Mouse (Mus musculus) neural tube, embryonic 14.5 days (tissue): ENCODE results near the gene Sytl2. TPM values are rescaled to one million over a fixed set of nuclear protein-coding genes. Genes with fewer than 3 reads are reported as not detected.
A peak's percentile ranks its signal among the peaks of the same experiment; 100 is the strongest.

Experiments
- ATAC-seq: fragments of 200-750 bp; cut with Nextera tagmentation; 2 replicates; pipeline ENCODE4 v1.8.0; 2017; ENCODE audit warnings: low read depth, mild to moderate bottlenecking, moderate TSS enrichment, moderate library complexity
- H3K27ac ChIP-seq: fragments of 300-500 bp; sonication (generic); 2 replicates; pipeline ENCODE4 v1.5.1; 2014; ENCODE audit warnings: low read depth, mild to moderate bottlenecking, control low read depth, low read length, moderate library complexity, mixed read lengths
- H3K27me3 ChIP-seq: fragments of 300-500 bp; sonication (generic); 2 replicates; pipeline ENCODE4 v1.6.1; 2014; ENCODE audit warnings: low read length; ENCODE audit not compliant: control insufficient read depth, insufficient read depth
- H3K36me3 ChIP-seq: fragments of 300-500 bp; sonication (generic); 2 replicates; pipeline ENCODE4 v1.6.1; 2014; ENCODE audit warnings: low read length, mixed read lengths; ENCODE audit not compliant: control insufficient read depth, insufficient read depth
- H3K4me1 ChIP-seq: fragments of 300-500 bp; sonication (generic); 2 replicates; pipeline ENCODE4 v1.6.1; 2014; ENCODE audit warnings: low read length; ENCODE audit not compliant: control insufficient read depth, insufficient read depth
- H3K4me2 ChIP-seq: fragments of 300-500 bp; sonication (generic); 2 replicates; pipeline ENCODE4 v1.6.1; 2014; ENCODE audit warnings: mild to moderate bottlenecking, low read depth, low read length, control low read depth
- H3K4me3 ChIP-seq: fragments of 300-500 bp; sonication (generic); 2 replicates; pipeline ENCODE4 v1.5.1; 2014; ENCODE audit warnings: low read depth, low read length, control low read depth, mixed read lengths
- H3K9ac ChIP-seq: fragments of 300-500 bp; sonication (generic); replicated peaks from 2 replicates; pipeline ENCODE4 v1.6.1; 2014; ENCODE audit warnings: low read depth, mild to moderate bottlenecking, control low read depth, low read length, mixed read lengths
- H3K9me3 ChIP-seq: fragments of 300-500 bp; sonication (generic); 2 replicates; pipeline ENCODE4 v1.6.1; 2016; ENCODE audit warnings: low read length; ENCODE audit not compliant: control insufficient read depth
- WGBS: fragments of 180-500 bp; shearing (Covaris S2); extraction: QIAGEN DNeasy Blood & Tissue Kit; methylation state at CpG from one replicate; pipeline ENCODE4 v1.1.7; 2014; 5-methylcytosine and 5-hydroxymethylcytosine counted together
- polyA plus RNA-seq: library from polyadenylated mRNA; unstranded; fragments of >200 nt; fragmentation: Nextera tagmentation; extraction: Ambion mirVana; gene quantifications from 2 replicates; pipeline ENCODE4 v1.2.1, GENCODE M21; 2014

The Sytl2 gene
- polyA plus RNA-seq, 1 experiment from 2014 or later: 10.8 TPM

DNA sequence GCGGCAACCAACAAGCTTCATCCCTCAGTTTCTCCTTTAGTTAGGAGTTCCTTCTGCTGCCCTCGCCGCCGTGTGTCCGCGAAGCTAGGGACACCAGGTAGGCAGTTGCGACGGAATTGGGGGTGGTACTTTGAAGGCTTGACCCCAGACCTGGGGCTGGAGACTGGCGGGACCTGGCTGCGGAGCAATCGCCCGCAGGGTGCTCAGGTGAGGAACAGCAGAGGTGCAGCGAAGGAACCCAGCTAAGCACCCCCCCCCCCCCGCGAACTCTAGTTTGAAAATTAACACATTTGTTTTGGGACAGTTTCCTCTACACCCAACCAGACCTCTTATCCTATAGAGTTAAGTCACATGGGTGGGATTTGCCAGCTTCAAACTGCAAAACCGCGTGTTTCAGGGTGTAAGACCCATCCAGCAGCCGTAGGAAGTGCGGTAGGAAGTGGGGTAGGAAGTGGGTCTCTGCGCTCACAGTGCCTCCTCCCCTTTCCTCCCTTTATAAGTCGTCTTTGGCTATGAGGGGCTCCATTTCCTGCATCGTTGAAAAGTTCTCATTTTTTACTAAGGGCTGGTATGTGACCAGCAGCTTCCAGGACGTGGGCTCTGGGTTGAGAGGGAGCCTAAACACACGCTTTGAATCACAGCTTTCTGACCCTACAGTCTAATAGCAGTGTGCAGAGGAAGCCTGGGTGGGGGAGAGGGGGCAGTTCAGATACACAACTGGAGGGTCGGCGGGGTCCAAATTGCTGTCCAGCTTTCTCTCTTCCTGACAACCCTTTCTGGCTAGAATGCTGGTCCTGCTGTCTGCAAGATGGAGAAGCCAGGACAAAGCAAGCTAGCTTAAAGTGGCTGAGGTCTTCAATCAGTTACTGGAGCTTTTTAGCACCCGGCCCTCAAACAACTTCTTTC, 848 bp downstream of the Sytl2 start:
- H3K36me3 ChIP-seq: no peaks in the 10 kb centered on the region
- WGBS: 2% methylated on average over 27 of the region's 27 CpGs
- no peak overlapping the region for H3K27ac ChIP-seq
- peaks cover 3% of the 10 kb centered on the region; the same call in 1 of the 2 replicates for H3K4me1 ChIP-seq
- H3K4me2 ChIP-seq: peak overlapping the region; percentile 98
- peak overlapping the region; percentile 54 for H3K9ac ChIP-seq
- H3K27me3 ChIP-seq: peaks cover 4% of the 10 kb centered on the region
- H3K4me3 ChIP-seq: peak overlapping the region; percentile 59
- peak; percentile 58 for ATAC-seq
- no peaks in the 10 kb centered on the region for H3K9me3 ChIP-seq

- H3K9ac ChIP-seq: no peak overlapping the region
- H3K36me3 ChIP-seq: no peaks in the 10 kb centered on the region
- no peak overlapping the region for H3K27ac ChIP-seq
- H3K4me2 ChIP-seq: no peak overlapping the region
- 4% methylated on average over 3 of the region's 3 CpGs for WGBS
- H3K4me1 ChIP-seq: peaks cover 3% of the 10 kb centered on the region; the same call in 1 of the 2 replicates
- no peak for ATAC-seq
- H3K9me3 ChIP-seq: no peaks in the 10 kb centered on the region
- peaks cover 4% of the 10 kb centered on the region for H3K27me3 ChIP-seq
- no peak overlapping the region for H3K4me3 ChIP-seq
Measured at GRCm38 (mm10) chr7:90306079-90306478, 4.0 kb downstream of the Sytl2 start.

GRCm38 (mm10) chr7:90306968-90307367, 4.9 kb downstream of the Sytl2 start:
- WGBS: 94% methylated on average over 1 of the region's 1 CpGs

DNA sequence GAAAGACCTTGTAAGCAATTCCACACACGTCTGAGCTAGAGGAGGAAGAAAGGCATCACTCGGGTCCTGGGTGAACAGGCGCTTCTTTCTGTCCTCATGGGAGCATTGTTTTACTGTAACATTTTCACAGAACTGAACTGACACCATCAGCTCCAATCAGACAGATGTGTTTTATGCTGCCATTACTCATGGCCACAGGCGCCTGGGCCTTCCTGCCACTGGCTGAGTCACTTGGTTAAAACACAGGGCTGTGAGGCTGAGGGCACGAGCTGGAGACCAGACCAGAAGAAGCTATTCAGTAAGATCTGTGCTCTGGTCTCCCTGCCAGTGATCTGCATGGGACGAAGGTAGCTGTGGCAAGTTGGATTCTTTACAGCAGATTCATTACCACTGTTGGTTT, 6.0 kb downstream of the Sytl2 start:
- no peaks in the 10 kb centered on the region for H3K27me3 ChIP-seq
- H3K36me3 ChIP-seq: no peaks in the 10 kb centered on the region
- H3K27ac ChIP-seq: no peak overlapping the region
- no peaks in the 10 kb centered on the region; the same call in 1 of the 2 replicates for H3K4me1 ChIP-seq
- WGBS: 61% methylated on average over 6 of the region's 6 CpGs
- H3K9me3 ChIP-seq: no peaks in the 10 kb centered on the region
- H3K4me3 ChIP-seq: no peak overlapping the region
- ATAC-seq: no peak
- no peak overlapping the region for H3K9ac ChIP-seq
- H3K4me2 ChIP-seq: no peak overlapping the region

More at GRCm38 (mm10) chr7:90306968-90307367, 4.9 kb downstream of the Sytl2 start:
- H3K27ac ChIP-seq: no peak overlapping the region
- peaks cover 3% of the 10 kb centered on the region; the same call in 1 of the 2 replicates for H3K4me1 ChIP-seq
- H3K36me3 ChIP-seq: no peaks in the 10 kb centered on the region
- H3K4me3 ChIP-seq: no peak overlapping the region
- H3K9ac ChIP-seq: no peak overlapping the region
- no peak for ATAC-seq
- no peak overlapping the region for H3K4me2 ChIP-seq
- no peaks in the 10 kb centered on the region for H3K9me3 ChIP-seq
- peaks cover 4% of the 10 kb centered on the region for H3K27me3 ChIP-seq

- 73% methylated on average over 7 of the region's 7 CpGs for WGBS
- Histone ChIP-seq H3K4me1 (no peaks in the 10 kb centered on the region), H3K27me3 (no peaks in the 10 kb centered on the region), H3K9ac (no peak overlapping the region), H3K9me3 (no peaks in the 10 kb centered on the region), H3K4me2 (no peak overlapping the region), H3K36me3 (no peaks in the 10 kb centered on the region), H3K27ac (no peak overlapping the region), H3K4me3 (no peak overlapping the region)
- ATAC-seq: no peak
Measured at GRCm38 (mm10) chr7:90312151-90312883, 10.3 kb downstream of the Sytl2 start.

DNA sequence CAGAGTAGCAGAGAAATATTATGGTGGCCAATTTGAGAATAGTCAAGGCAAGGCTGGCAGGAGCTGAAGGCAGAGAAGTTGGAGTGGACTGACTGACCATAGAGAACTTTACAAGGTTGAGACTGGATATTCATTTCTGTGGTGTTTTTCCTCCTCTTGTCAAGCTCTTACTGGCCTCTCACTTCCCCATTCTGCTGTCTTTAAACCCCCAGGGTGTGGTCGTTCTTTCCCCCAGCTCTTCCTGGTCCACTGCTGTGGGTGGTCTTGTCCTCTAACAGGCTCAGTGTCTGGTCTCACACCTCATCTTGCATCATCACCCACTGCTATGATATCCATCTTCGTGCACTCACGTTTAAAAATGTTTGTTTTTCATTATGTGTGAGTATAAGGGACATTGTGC, 11.4 kb downstream of the Sytl2 start:
- H3K27ac ChIP-seq: no peak overlapping the region

GRCm38 (mm10) chr7:90316823-90317222, 14.8 kb downstream of the Sytl2 start:
- no peak for ATAC-seq
- Histone ChIP-seq H3K4me1 (no peaks in the 10 kb centered on the region), H3K9me3 (no peaks in the 10 kb centered on the region), H3K4me2 (no peak overlapping the region), H3K27ac (no peak overlapping the region), H3K27me3 (no peaks in the 10 kb centered on the region), H3K4me3 (no peak overlapping the region), H3K36me3 (no peaks in the 10 kb centered on the region), H3K9ac (no peak overlapping the region)
- WGBS: 91% methylated on average over 2 of the region's 2 CpGs

More for the DNA sequence above, 11.4 kb downstream of the Sytl2 start:
- H3K4me2 ChIP-seq: no peak overlapping the region
- 69% methylated on average over 3 of the region's 3 CpGs for WGBS
- no peaks in the 10 kb centered on the region for H3K4me1 ChIP-seq
- H3K36me3 ChIP-seq: no peaks in the 10 kb centered on the region
- H3K4me3 ChIP-seq: no peak overlapping the region
- no peak for ATAC-seq
- H3K9me3 ChIP-seq: no peaks in the 10 kb centered on the region
- H3K9ac ChIP-seq: no peak overlapping the region
- H3K27me3 ChIP-seq: no peaks in the 10 kb centered on the region

- Histone ChIP-seq H3K4me1 (no peaks in the 10 kb centered on the region), H3K9me3 (no peaks in the 10 kb centered on the region), H3K27ac (no peak overlapping the region), H3K27me3 (no peaks in the 10 kb centered on the region), H3K4me3 (no peak overlapping the region), H3K4me2 (no peak overlapping the region), H3K36me3 (no peaks in the 10 kb centered on the region), H3K9ac (no peak overlapping the region)
- ATAC-seq: no peak
- 89% methylated on average over 1 of the region's 1 CpGs for WGBS
Measured at GRCm38 (mm10) chr7:90319446-90319845, 17.4 kb downstream of the Sytl2 start.

GRCm38 (mm10) chr7:90320124-90320523, 18.1 kb downstream of the Sytl2 start:
- Histone ChIP-seq H3K27ac (no peak overlapping the region), H3K4me1 (no peaks in the 10 kb centered on the region), H3K36me3 (no peaks in the 10 kb centered on the region), H3K27me3 (no peaks in the 10 kb centered on the region), H3K9me3 (no peaks in the 10 kb centered on the region), H3K4me2 (no peak overlapping the region), H3K4me3 (no peak overlapping the region), H3K9ac (no peak overlapping the region)
- WGBS: 71% methylated on average over 5 of the region's 5 CpGs
- ATAC-seq: no peak
